Mouse (Mus musculus) lung, postnatal 25 days (tissue): ENCODE data around the gene Gm28434.

ENCODE experiments used
- DNase-seq: peaks from one replicate; pipeline ENCODE4 v3.0.0; 2022; ENCODE audit warnings: low spot score

Gene Gm28434

DNA sequence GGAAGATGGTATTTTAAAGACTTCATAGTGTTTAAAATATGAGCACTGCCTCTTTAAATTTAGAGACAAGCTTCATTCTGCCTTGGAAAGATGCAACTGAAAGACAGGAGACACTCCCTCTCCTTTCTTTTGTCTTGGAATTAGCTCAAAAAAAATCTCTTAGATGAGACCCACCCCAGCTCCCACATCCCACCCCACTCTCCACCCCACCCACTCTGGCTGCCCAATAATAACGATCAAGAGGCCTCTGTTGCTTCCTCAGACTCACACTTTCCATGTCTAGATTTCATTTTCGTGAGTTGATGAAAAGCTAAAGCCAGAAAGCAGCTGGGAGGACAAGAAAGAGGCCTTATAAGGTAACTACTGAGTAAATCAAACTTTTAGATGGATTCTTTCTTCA lies at the start of gene Gm28434, which contains the start of gene 2310003L06Rik:
Gene Gm28434 (plus strand): TSS at position 317 of the 400 bp plus-strand sequence.
Gene 2310003L06Rik (plus strand): TSS at position 259 of the 400 bp plus-strand sequence.
- DNase-seq: no peak

DNA sequence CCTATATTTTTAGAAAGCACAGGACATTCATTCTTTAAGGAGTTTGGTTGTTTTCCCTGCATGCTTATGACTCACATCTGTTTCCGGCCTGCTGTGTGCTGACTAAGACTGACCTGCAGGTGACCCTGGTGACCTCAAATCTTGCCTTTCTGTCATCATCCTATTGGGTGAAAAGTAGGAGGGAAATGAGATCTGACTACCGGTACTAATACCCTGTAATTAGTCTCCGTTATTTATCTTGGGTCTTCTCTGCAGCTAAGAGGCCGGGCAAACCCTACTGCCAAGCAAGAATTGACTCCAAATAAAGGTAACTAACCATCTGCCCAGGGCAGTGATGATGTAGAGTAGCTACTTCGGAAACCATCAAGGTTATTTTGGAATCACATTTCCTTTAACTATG lies 43.9 kb upstream of the Gm28434 start, which contains the start of gene Csn3:
Gene Csn3 (plus strand): TSS at position 208 of the 400 bp plus-strand sequence.
- DNase-seq: no peak

DNA sequence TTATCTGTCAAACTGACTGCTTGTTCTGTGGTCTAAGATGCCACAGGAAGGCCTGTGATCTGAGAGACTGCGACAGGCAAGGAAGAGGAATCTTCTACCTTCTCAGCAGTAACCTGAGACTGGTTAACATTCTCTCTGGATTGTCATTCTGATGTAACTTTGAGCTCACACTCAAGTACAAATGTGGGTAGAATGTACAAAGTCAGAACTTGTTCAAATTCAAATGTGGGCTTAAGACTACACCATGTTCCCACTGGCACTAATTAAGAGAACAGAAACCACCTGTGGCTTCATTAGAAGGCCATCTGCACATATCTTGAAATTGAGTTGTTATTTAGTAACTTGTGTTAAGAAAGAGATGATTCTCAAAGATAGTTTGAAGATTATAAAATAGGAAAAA lies 37.7 kb upstream of the Gm28434 start:
- no peak for DNase-seq

DNA sequence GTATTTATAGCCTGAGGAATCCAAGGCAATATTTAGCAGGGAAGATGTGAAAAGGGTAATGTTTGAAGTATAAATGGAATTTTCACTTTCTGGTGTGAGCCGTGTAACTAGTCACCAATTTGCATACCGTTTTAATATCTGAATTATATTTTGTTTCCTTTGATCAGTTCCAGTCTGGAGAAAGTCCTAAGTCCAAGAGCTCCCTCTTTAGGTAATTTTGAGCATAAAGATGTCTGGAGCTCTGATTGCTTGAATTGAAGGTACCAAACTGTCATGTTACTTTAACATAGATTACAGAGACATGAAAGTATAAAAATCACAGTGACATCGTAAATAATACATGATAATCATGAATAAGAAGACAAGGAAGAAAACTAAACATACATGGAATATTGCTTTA lies 28.6 kb upstream of the Gm28434 start:
- no peak for DNase-seq

DNA sequence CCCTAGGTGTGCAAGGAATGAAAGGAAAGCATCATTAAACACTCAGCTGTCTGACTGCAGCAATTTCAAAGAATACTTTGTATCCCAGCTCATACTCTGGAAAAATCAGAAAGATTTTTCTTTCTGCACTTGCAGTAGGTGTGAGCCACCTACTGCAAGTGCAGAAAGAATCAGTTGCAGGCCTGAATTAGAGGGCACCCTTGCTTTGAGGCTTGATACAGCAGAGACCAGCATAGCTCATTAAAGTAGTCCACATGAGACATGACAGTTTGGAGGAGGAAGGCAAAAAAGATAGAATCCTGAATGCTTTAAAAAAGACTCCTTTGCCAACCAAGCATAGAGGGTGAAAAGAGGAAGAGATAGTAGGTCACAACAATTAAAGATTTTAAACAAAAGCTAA lies 26.8 kb upstream of the Gm28434 start:
- DNase-seq: no peak

DNA sequence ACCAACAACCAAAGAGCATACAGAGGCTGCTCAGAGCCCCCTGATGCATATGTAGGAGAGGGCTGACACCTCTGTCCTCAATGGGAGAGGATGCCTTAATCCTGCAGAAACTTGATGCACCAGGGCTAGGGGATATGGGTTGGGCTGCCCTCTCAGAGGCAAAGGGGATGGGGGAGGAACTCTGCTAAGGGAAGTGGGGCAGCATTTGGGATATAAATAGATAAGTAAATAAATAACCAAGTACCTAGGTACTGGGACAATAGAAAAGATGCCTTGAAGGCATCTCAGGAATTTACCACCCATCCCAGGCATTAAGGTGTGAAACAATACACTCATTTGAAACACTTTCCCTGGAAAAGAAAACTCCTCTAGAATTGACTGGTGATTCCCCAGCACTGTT lies 17.5 kb upstream of the Gm28434 start:
- DNase-seq: no peak

DNA sequence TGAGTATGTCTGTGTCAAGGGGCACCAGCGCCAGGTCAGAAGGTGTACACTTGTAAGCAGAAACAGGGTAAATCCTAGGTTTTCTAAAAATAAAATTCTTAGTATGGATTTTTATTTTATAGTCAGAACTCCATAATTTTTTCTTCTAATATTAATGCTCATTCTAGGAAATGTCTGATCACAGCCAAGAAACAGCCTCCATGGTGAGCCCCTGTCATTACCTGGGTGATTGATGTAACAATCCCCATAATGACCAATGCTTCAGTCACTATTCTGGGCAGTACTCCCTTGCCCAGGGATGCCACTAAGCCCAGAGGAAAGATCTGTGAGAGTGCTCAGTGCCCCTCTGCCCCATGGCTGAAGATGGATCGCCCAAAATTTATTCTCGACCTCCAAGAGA lies 9.8 kb downstream of the Gm28434 start, which contains the start of gene Cabs1:
Gene Cabs1 (plus strand): TSS at position 301 of the 400 bp plus-strand sequence.
- DNase-seq: no peak

DNA sequence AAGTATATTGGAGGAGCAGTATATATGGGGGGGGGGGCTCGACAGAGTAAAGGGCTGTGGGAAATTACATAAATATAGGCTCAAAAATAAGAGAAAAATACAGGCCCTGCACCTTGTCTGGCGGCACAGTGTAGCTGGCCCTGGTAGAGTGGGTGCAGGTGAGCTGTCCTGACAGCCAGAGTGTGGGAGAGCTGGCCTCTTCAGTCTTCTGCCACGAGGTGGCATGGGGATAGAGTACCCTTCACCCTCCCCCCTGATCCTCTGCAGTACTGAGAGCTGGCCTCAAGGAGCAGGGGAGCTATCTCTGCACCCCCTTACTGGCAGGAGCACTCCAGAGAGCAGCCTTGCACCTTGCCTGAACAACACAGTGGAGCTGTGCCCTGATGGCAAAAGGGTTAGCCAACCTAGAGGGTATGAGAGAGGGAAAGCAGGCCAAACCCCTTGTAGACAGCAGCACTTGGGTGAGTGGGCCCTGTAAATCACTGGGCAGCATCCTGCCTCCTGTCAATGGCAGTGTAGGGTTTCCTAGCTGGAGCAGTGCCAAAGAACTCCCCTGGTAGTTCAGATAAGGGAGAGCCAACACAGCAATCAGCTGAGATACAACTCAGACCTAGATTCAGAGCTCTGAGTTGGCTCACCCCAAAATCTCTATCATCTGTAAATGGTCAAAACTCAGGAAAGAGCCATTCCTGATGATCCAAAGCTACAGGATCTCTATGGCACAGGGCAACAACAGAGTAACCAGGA lies 13.3 kb downstream of the Gm28434 start:
- no peak for DNase-seq

DNA sequence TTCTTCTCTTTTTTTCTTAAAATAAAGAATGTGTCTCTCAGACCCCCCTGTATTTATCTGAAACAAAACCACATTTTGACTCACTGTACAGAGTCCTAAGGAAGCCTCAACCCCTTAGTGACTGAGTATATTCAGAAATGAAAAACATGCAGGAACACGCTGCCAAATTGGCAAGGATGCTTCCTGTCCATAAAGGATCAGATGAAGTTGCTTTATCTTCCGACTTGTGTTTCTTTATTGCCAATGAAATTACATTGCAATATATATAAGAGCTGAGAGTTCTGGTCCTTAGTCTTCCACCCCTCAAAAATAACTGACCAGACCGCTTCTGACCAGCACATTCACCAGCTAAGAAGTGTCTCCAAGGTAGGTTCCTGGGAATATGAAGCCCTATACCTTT lies 32.9 kb downstream of the Gm28434 start, which contains the start of gene Smr3a:
Gene Smr3a (plus strand): TSS at position 301 of the 400 bp plus-strand sequence.
- no peak for DNase-seq

DNA sequence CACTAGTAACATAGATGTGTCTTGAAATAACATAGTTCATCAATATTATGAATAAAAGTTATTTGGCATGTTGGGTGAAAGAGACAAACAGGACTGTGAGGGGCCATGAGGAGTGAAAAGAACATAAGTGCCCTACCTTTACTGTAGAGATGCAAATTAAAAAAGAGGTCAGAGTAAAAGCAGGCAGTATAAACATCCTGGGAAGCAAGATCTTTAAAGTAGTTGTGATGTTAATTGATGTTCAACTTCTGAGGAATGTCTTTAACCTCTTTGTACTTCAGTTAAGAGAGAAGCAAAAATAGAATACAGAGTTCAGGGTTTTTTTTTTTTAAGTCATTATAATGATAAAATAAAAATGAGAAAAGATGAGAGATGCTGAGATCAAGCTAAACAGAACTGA lies 35.9 kb downstream of the Gm28434 start:
- DNase-seq: no peak
